In genomic region chr1:88013726-88014125, GRCm38 (mm10) we compare ENCODE assay signal across 15 mouse cellular contexts. TPM values are rescaled to one million over a fixed set of nuclear protein-coding genes. Genes with fewer than 3 reads are reported as not detected.
"Had no signal": no experiment of that assay in that cellular context is flagged by ENCODE, and none has a peak within 500 bp of the region (broad histone marks: within the 10 kb centered on the region; RNA-seq: fewer than 3 reads in every experiment).

No protein-coding gene starts in this region.

- H3K4me1 ChIP-seq: limb, embryonic 12.5 days; liver, embryonic 13.5 days had no signal

- H3K27ac ChIP-seq: hindbrain, embryonic 14.5 days; kidney, postnatal 0 days; layer of hippocampus, adult 2 months; limb, embryonic 12.5 days; liver, embryonic 13.5 days; midbrain, embryonic 12.5 days; neural tube, embryonic 13.5 days; stomach, embryonic 15.5 days had no signal

- H3K4me3 ChIP-seq: layer of hippocampus, adult 2 months; limb, embryonic 12.5 days; liver, embryonic 13.5 days; midbrain, embryonic 12.5 days; neural tube, embryonic 13.5 days; stomach, embryonic 15.5 days had no signal

- DNase-seq: kidney, adult 18-20 months; kidney, postnatal 4 days; liver, embryonic 13.5 days; lung, embryonic 14.5 days; right cerebral cortex, postnatal 14 days; thymus, postnatal 36 days had no signal

- ATAC-seq: midbrain, embryonic 16.5 days had no signal

- H3K9me3 ChIP-seq: liver, embryonic 13.5 days; midbrain, embryonic 12.5 days had no signal

- H3K9ac ChIP-seq: hindbrain, embryonic 14.5 days; limb, embryonic 12.5 days; liver, embryonic 13.5 days; lung, embryonic 14.5 days; midbrain, embryonic 12.5 days; neural tube, embryonic 13.5 days; stomach, embryonic 15.5 days had no signal

- H3K36me3 ChIP-seq: limb, embryonic 12.5 days; liver, embryonic 13.5 days; midbrain, embryonic 12.5 days; neural tube, embryonic 13.5 days; stomach, embryonic 15.5 days had no signal

- H3K4me2 ChIP-seq: hindbrain, embryonic 14.5 days; limb, embryonic 12.5 days; liver, embryonic 13.5 days; lung, embryonic 14.5 days; midbrain, embryonic 12.5 days; neural tube, embryonic 13.5 days; stomach, embryonic 15.5 days had no signal

- H3K27me3 ChIP-seq: limb, embryonic 12.5 days; liver, embryonic 13.5 days; midbrain, embryonic 12.5 days; neural tube, embryonic 13.5 days; stomach, embryonic 15.5 days had no signal

RNA-seq across cellular contexts. Expression of gene Ugt1a10, which starts 41.5 kb away (rescaled TPM):
- polyA plus RNA-seq: hindbrain, embryonic 14.5 days; limb, embryonic 12.5 days; liver, embryonic 13.5 days; lung, embryonic 14.5 days; midbrain, embryonic 12.5 days; midbrain, embryonic 16.5 days; neural tube, embryonic 13.5 days; stomach, embryonic 15.5 days; thymus, postnatal 0 days had no signal

RNA-seq across cellular contexts. Expression of gene Ugt1a9, which starts 56.9 kb away (rescaled TPM):
- polyA plus RNA-seq: hindbrain, embryonic 14.5 days; limb, embryonic 12.5 days; lung, embryonic 14.5 days; midbrain, embryonic 12.5 days; midbrain, embryonic 16.5 days; neural tube, embryonic 13.5 days; thymus, postnatal 0 days had no signal
